Mouse (Mus musculus) liver, embryonic 12.5 days (tissue): Measurements from ENCODE around the gene Gpr1. TPM values are rescaled to one million over a fixed set of nuclear protein-coding genes. Genes with fewer than 3 reads are reported as not detected.
"Not testable (repeated sequence)": the region's sequence is repeated elsewhere in the genome, so short reads cannot be mapped to it uniquely, and the experiment has no call there.

Experiments used
- ATAC-seq: fragments of 200-750 bp; cut with Nextera tagmentation; 2 replicates; pipeline ENCODE4 v1.8.0; 2017; ENCODE audit warnings: moderate number of reproducible peaks, mild to moderate bottlenecking, moderate library complexity
- H3K27ac ChIP-seq: fragments of 300-500 bp; sonication (generic); 2 replicates; pipeline ENCODE4 v1.5.1; 2016; ENCODE audit warnings: mild to moderate bottlenecking
- H3K27me3 ChIP-seq: fragments of 300-500 bp; sonication (generic); replicated peaks from 2 replicates; pipeline ENCODE4 v1.6.1; 2016; ENCODE audit warnings: mild to moderate bottlenecking, moderate library complexity
- H3K36me3 ChIP-seq: fragments of 300-500 bp; sonication (generic); 2 replicates; pipeline ENCODE4 v1.6.1; 2016; ENCODE audit warnings: mild to moderate bottlenecking, moderate library complexity
- H3K4me1 ChIP-seq: fragments of 300-500 bp; sonication (generic); 2 replicates; pipeline ENCODE4 v1.6.1; 2016
- H3K4me2 ChIP-seq: fragments of 300-500 bp; sonication (generic); 2 replicates; pipeline ENCODE4 v1.6.1; 2016; ENCODE audit warnings: mild to moderate bottlenecking, moderate library complexity
- H3K4me3 ChIP-seq: fragments of 300-500 bp; sonication (generic); 2 replicates; pipeline ENCODE4 v1.5.1; 2016; ENCODE audit warnings: mild to moderate bottlenecking, moderate library complexity
- H3K9ac ChIP-seq: fragments of 300-500 bp; sonication (generic); 2 replicates; pipeline ENCODE4 v1.6.1; 2016; ENCODE audit warnings: mild to moderate bottlenecking, moderate library complexity
- H3K9me3 ChIP-seq: fragments of 300-500 bp; sonication (generic); replicated peaks from 2 replicates; pipeline ENCODE4 v1.6.1; 2016; ENCODE audit warnings: mild to moderate bottlenecking, moderate library complexity
- WGBS: fragments of 180-500 bp; shearing (Covaris S2); methylation state at CpG from one replicate; pipeline ENCODE4 v1.1.7; 2016; ENCODE audit not compliant: insufficient replicate concordance; 5-methylcytosine and 5-hydroxymethylcytosine counted together
- microRNA-seq: library from miRNA; unstranded; fragments of <30 nt; microRNA quantifications from one replicate; pipeline ENCODE4, GENCODE M21; 2017
- polyA plus RNA-seq: library from polyadenylated mRNA; unstranded; fragments of >200 nt; fragmentation: Nextera tagmentation; extraction: Ambion mirVana; gene quantifications from 2 replicates; pipeline ENCODE4 v1.2.1, GENCODE M21; 2016

The Gpr1 gene
- polyA plus RNA-seq, 1 experiment from 2014 or later = not detected

DNA sequence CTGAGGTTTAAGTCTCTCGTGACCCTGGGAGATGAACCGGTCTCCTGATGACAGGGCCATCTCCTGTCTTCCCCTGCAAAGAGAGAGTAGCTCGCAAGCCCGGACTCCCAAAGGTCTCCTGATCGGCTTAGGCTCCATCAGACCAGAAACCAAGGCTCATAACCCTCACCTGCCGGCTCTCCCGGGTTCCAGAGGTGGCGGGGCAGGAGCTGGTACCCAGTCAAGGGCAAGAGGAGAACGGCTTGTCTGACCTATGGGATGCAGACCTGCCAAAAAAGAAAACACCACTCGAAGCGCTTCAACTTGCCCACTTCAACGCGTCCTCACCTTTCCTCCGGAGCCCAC, 38.1 kb downstream of the Gpr1 start:
- H3K9me3 ChIP-seq = no peaks in the 10 kb centered on the region
- peak; percentile 44 for ATAC-seq
- peak overlapping the region; percentile 96 for H3K9ac ChIP-seq
- peak overlapping the region; percentile 87 for H3K27ac ChIP-seq
- peaks cover 33% of the 10 kb centered on the region for H3K4me1 ChIP-seq
- H3K4me2 ChIP-seq = peak overlapping the region; percentile 87
- peak overlapping the region; percentile 95 for H3K4me3 ChIP-seq
- H3K27me3 ChIP-seq = no peaks in the 10 kb centered on the region
- WGBS = under 1% methylated on average over 14 of the region's 14 CpGs
- H3K36me3 ChIP-seq = peaks cover 44% of the 10 kb centered on the region

- no peak for ATAC-seq
- WGBS = 3% methylated on average over 11 of the region's 11 CpGs
- Histone ChIP-seq H3K4me1 (peaks cover 33% of the 10 kb centered on the region), H3K36me3 (peaks cover 47% of the 10 kb centered on the region), H3K4me3 (peak overlapping the region; percentile 95), H3K9ac (peak overlapping the region; percentile 96), H3K27ac (peak overlapping the region; percentile 87), H3K9me3 (no peaks in the 10 kb centered on the region), H3K27me3 (no peaks in the 10 kb centered on the region), H3K4me2 (peak overlapping the region; percentile 87)
Measured at GRCm38 (mm10) chr1:63175853-63176252, 38.5 kb downstream of the Gpr1 start.

GRCm38 (mm10) chr1:63168638-63169037, 45.7 kb downstream of the Gpr1 start:
- peak; percentile 70 for ATAC-seq
- no peaks in the 10 kb centered on the region for H3K27me3 ChIP-seq
- H3K9me3 ChIP-seq = no peaks in the 10 kb centered on the region
- H3K4me3 ChIP-seq = no peak overlapping the region
- H3K4me1 ChIP-seq = peaks cover 10% of the 10 kb centered on the region
- H3K36me3 ChIP-seq = peaks cover 80% of the 10 kb centered on the region
- WGBS = 34% methylated on average over 2 of the region's 2 CpGs
- no peak overlapping the region for H3K27ac ChIP-seq
- H3K4me2 ChIP-seq = no peak overlapping the region
- no peak overlapping the region for H3K9ac ChIP-seq

DNA sequence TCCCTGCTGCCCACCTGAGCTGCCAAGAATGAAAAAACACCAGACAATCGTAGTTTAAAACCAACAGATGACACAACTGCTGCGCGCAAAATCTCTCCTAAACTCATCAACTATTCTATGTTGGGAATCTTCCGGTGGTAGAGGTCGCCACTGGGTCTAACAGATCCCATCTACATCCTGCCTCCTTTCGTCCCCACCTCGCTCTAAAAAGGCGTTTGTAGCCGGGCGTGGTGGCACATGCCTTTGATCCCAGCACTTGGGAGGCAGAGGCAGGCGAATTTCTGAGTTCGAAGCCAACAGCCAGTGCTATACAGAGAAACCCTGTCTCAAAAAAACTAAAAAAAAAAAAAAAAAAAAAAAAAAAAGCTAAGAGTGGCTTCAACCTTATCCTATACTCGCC, 74.1 kb downstream of the Gpr1 start:
- no peak for ATAC-seq
- H3K9ac ChIP-seq = no peak overlapping the region
- peaks cover 59% of the 10 kb centered on the region for H3K36me3 ChIP-seq
- no peaks in the 10 kb centered on the region for H3K4me1 ChIP-seq
- H3K27ac ChIP-seq = no peak overlapping the region
- no peaks in the 10 kb centered on the region for H3K9me3 ChIP-seq
- no peak overlapping the region for H3K4me2 ChIP-seq
- 86% methylated on average over 13 of the region's 13 CpGs for whole genome bisulfite sequencing
- no peaks in the 10 kb centered on the region for H3K27me3 ChIP-seq
- H3K4me3 ChIP-seq = no peak overlapping the region

DNA sequence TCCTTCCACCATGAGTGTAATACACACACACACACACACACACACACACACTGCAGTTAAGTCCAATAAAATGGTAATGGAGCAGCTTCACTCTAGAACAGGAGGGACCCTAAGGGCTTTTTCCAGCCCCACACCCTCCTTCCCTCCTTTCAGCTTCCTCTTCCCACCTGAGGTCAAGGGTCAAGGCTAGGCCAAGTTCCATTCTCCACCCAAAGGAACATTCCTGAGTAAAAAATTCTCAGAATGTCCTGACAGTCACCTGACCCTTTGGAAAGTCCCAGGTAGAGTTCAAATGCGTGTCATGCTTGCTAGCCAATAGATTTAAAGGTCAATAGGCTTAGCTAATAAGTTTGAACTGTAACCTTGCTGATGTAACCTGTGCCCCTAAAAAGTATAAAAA, 75.8 kb downstream of the Gpr1 start:
- peaks cover 42% of the 10 kb centered on the region for H3K36me3 ChIP-seq
- not testable (repeated sequence) for H3K4me3 ChIP-seq, H3K4me1 ChIP-seq, ATAC-seq, H3K9me3 ChIP-seq, H3K4me2 ChIP-seq, H3K27me3 ChIP-seq, H3K9ac ChIP-seq, H3K27ac ChIP-seq
- WGBS = 87% methylated on average over 1 of the region's 1 CpGs

GRCm38 (mm10) chr1:63137971-63138370, 76.4 kb downstream of the Gpr1 start:
- 83% methylated on average over 2 of the region's 2 CpGs for WGBS
- Histone ChIP-seq H3K27ac (no peak overlapping the region), H3K4me2 (no peak overlapping the region), H3K9ac (no peak overlapping the region), H3K27me3 (no peaks in the 10 kb centered on the region), H3K36me3 (peaks cover 37% of the 10 kb centered on the region), H3K4me1 (no peaks in the 10 kb centered on the region), H3K4me3 (no peak overlapping the region), H3K9me3 (no peaks in the 10 kb centered on the region)
- ATAC-seq = no peak

- Histone ChIP-seq H3K9ac (no peak overlapping the region), H3K4me2 (no peak overlapping the region), H3K4me1 (peaks cover 18% of the 10 kb centered on the region), H3K4me3 (no peak overlapping the region), H3K9me3 (no peaks in the 10 kb centered on the region), H3K27me3 (no peaks in the 10 kb centered on the region), H3K27ac (no peak overlapping the region), H3K36me3 (peaks cover 13% of the 10 kb centered on the region)
- ATAC-seq = no peak
- 67% methylated on average over 3 of the region's 3 CpGs for WGBS
Measured at GRCm38 (mm10) chr1:63134530-63134929, 79.8 kb downstream of the Gpr1 start.

Small RNA genes lying within 50 kb of the gene (microRNA-seq; reads per million reads assigned to microRNA genes)
- not detected for gene Gm24557
- gene Gm27512 = not detected

Other genes with a start within 250 kb of the Gpr1 start
- gene Ino80d, start 99.9 kb downstream of the Gpr1 start, polyA plus RNA-seq = 7.1 and 7.2 TPM in 2 replicates
- gene Eef1b2, start 37.7 kb downstream of the Gpr1 start, polyA plus RNA-seq = 388 and 395 TPM in 2 replicates
- 133 and 137 TPM in 2 replicates for gene Ndufs1, start 37.7 kb downstream of the Gpr1 start, polyA plus RNA-seq
- 1.6 and 1.7 TPM in 2 replicates for gene Zdbf2, start 58.7 kb upstream of the Gpr1 start, polyA plus RNA-seq
- 0.13 and 0.49 TPM in 2 replicates for gene Adam23, start 231.3 kb upstream of the Gpr1 start, polyA plus RNA-seq